Mouse (Mus musculus): ENCODE data around the gene Il1r1.

The Il1r1 gene

GRCm38 (mm10) chr1:40224539-40225284 is at the start of gene Il1r1:
TSS of gene Il1r1 (plus strand) at chr1:40225080.
- no peak for DNase-seq (ENCODE audit: extremely low spot score, low spot score)

GRCm38 (mm10) chr1:40175123-40175522 is 49.8 kb upstream of the Il1r1 start:
- no peak for DNase-seq (ENCODE audit: extremely low spot score, low spot score)

- DNase-seq (ENCODE audit: extremely low spot score, low spot score): no peak
Measured at GRCm38 (mm10) chr1:40175797-40176196, 49.1 kb upstream of the Il1r1 start.

GRCm38 (mm10) chr1:40179031-40179430 is 45.8 kb upstream of the Il1r1 start:
- no peak for DNase-seq (ENCODE audit: extremely low spot score, low spot score)

- no peak for DNase-seq (ENCODE audit: extremely low spot score, low spot score)
Measured at GRCm38 (mm10) chr1:40179493-40179892, 45.4 kb upstream of the Il1r1 start.

- no peak for DNase-seq (ENCODE audit: extremely low spot score, low spot score)
Measured at GRCm38 (mm10) chr1:40180861-40181260, 44.0 kb upstream of the Il1r1 start.

- no peak for DNase-seq (ENCODE audit: extremely low spot score, low spot score)
Measured at GRCm38 (mm10) chr1:40181716-40182115, 43.2 kb upstream of the Il1r1 start.

- no peak for DNase-seq (ENCODE audit: extremely low spot score, low spot score)
Measured at GRCm38 (mm10) chr1:40183410-40183809, 41.5 kb upstream of the Il1r1 start.

- no peak for DNase-seq (ENCODE audit: extremely low spot score, low spot score)
Measured at GRCm38 (mm10) chr1:40187961-40188360, 36.9 kb upstream of the Il1r1 start.

- no peak for DNase-seq (ENCODE audit: extremely low spot score, low spot score)
Measured at GRCm38 (mm10) chr1:40190025-40190424, 34.9 kb upstream of the Il1r1 start.

GRCm38 (mm10) chr1:40190837-40191236 is 34.0 kb upstream of the Il1r1 start:
- no peak for DNase-seq (ENCODE audit: extremely low spot score, low spot score)

- DNase-seq (ENCODE audit: extremely low spot score, low spot score): no peak
Measured at GRCm38 (mm10) chr1:40194279-40194678, 30.6 kb upstream of the Il1r1 start.

GRCm38 (mm10) chr1:40213337-40214159 is 11.3 kb upstream of the Il1r1 start:
- DNase-seq (ENCODE audit: extremely low spot score, low spot score): no peak

- DNase-seq (ENCODE audit: extremely low spot score, low spot score): no peak
Measured at GRCm38 (mm10) chr1:40217521-40217920, 7.4 kb upstream of the Il1r1 start.

- no peak for DNase-seq (ENCODE audit: extremely low spot score, low spot score)
Measured at GRCm38 (mm10) chr1:40218603-40219002, 6.3 kb upstream of the Il1r1 start.

GRCm38 (mm10) chr1:40220549-40220948 is 4.3 kb upstream of the Il1r1 start:
- no peak for DNase-seq (ENCODE audit: extremely low spot score, low spot score)

GRCm38 (mm10) chr1:40221864-40222263 is 3.0 kb upstream of the Il1r1 start:
- DNase-seq (ENCODE audit: extremely low spot score, low spot score): no peak

- DNase-seq (ENCODE audit: extremely low spot score, low spot score): no peak
Measured at GRCm38 (mm10) chr1:40222680-40223079, 2.2 kb upstream of the Il1r1 start.

- no peak for DNase-seq (ENCODE audit: extremely low spot score, low spot score)
Measured at GRCm38 (mm10) chr1:40223591-40223990, 1.3 kb upstream of the Il1r1 start.

- DNase-seq (ENCODE audit: extremely low spot score, low spot score): no peak
Measured at GRCm38 (mm10) chr1:40225580-40225979, 700 bp downstream of the Il1r1 start.

- no peak for DNase-seq (ENCODE audit: extremely low spot score, low spot score)
Measured at GRCm38 (mm10) chr1:40229033-40229432, 4.2 kb downstream of the Il1r1 start.

- DNase-seq (ENCODE audit: extremely low spot score, low spot score): no peak
Measured at GRCm38 (mm10) chr1:40229771-40230280, 4.9 kb downstream of the Il1r1 start.

Data from neural tube, embryonic 10.5 days (tissue).